Mouse (Mus musculus): ENCODE data around the gene Rpl35. TPM values are rescaled to one million over a fixed set of nuclear protein-coding genes. Genes with fewer than 3 reads are reported as not detected.

The Rpl35 gene
- polyA plus RNA-seq, 1 experiment from 2014 or later: 1,048 TPM

- H3K4me3 ChIP-seq (replicated peaks): no peak overlapping the region
- H3K4me1 ChIP-seq: no peaks in the 10 kb centered on the region; the same call in 1 of the 2 replicates
- no peaks in the 10 kb centered on the region for H3K27me3 ChIP-seq
- no peak overlapping the region for H3K9ac ChIP-seq
- no peak overlapping the region for H3K27ac ChIP-seq
- ATAC-seq (ENCODE audit: low FRiP score): no peak
- WGBS: 86% methylated on average over 5 of the region's 5 CpGs
- no peaks in the 10 kb centered on the region for H3K9me3 ChIP-seq
- no peaks in the 10 kb centered on the region for H3K36me3 ChIP-seq (replicated peaks)
- H3K4me2 ChIP-seq: no peak overlapping the region
Observed at GRCm38 (mm10) chr2:38970057-38970456, 35.4 kb downstream of the Rpl35 start.

GRCm38 (mm10) chr2:38969650-38970049, 35.8 kb downstream of the Rpl35 start:
- H3K4me2 ChIP-seq: no peak overlapping the region
- H3K36me3 ChIP-seq (replicated peaks): no peaks in the 10 kb centered on the region
- ATAC-seq (ENCODE audit: low FRiP score): no peak
- H3K27ac ChIP-seq: no peak overlapping the region
- no peak overlapping the region for H3K4me3 ChIP-seq (replicated peaks)
- no peak overlapping the region for H3K9ac ChIP-seq
- no peaks in the 10 kb centered on the region for H3K27me3 ChIP-seq
- no peaks in the 10 kb centered on the region for H3K9me3 ChIP-seq
- 92% methylated on average over 2 of the region's 2 CpGs for WGBS
- no peaks in the 10 kb centered on the region; the same call in 1 of the 2 replicates for H3K4me1 ChIP-seq

GRCm38 (mm10) chr2:38964198-38964597, 41.2 kb downstream of the Rpl35 start:
- Histone ChIP-seq H3K9me3 (no peaks in the 10 kb centered on the region), H3K36me3 (replicated peaks) (no peaks in the 10 kb centered on the region), H3K27me3 (no peaks in the 10 kb centered on the region), H3K4me2 (no peak overlapping the region), H3K4me1 (no peaks in the 10 kb centered on the region), H3K4me3 (replicated peaks) (no peak overlapping the region), H3K9ac (no peak overlapping the region), H3K27ac (no peak overlapping the region)
- no peak for ATAC-seq (ENCODE audit: low FRiP score)
- WGBS: 57% methylated on average over 4 of the region's 4 CpGs

GRCm38 (mm10) chr2:38957671-38958223, 47.7 kb downstream of the Rpl35 start:
- Histone ChIP-seq H3K4me2 (no peak overlapping the region), H3K27me3 (no peaks in the 10 kb centered on the region)

GRCm38 (mm10) chr2:38956062-38956461, 49.4 kb downstream of the Rpl35 start:
- WGBS: 79% methylated on average over 2 of the region's 2 CpGs
- Histone ChIP-seq H3K9me3 (no peaks in the 10 kb centered on the region), H3K4me1 (no peaks in the 10 kb centered on the region), H3K9ac (no peak overlapping the region), H3K36me3 (replicated peaks) (no peaks in the 10 kb centered on the region), H3K4me3 (replicated peaks) (no peak overlapping the region), H3K27me3 (no peaks in the 10 kb centered on the region), H3K27ac (no peak overlapping the region), H3K4me2 (no peak overlapping the region)
- ATAC-seq (ENCODE audit: low FRiP score): no peak

More at GRCm38 (mm10) chr2:38957671-38958223, 47.7 kb downstream of the Rpl35 start:
- 81% methylated on average over 5 of the region's 5 CpGs for WGBS
- ATAC-seq (ENCODE audit: low FRiP score): no peak
- Histone ChIP-seq H3K27ac (no peak overlapping the region), H3K4me1 (no peaks in the 10 kb centered on the region), H3K9ac (no peak overlapping the region), H3K36me3 (replicated peaks) (no peaks in the 10 kb centered on the region), H3K4me3 (replicated peaks) (no peak overlapping the region), H3K9me3 (no peaks in the 10 kb centered on the region)

- Histone ChIP-seq H3K4me3 (replicated peaks) (no peak overlapping the region), H3K9me3 (no peaks in the 10 kb centered on the region), H3K36me3 (replicated peaks) (no peaks in the 10 kb centered on the region), H3K4me1 (no peaks in the 10 kb centered on the region), H3K4me2 (no peak overlapping the region), H3K27ac (no peak overlapping the region), H3K27me3 (no peaks in the 10 kb centered on the region), H3K9ac (no peak overlapping the region)
- no peak for ATAC-seq (ENCODE audit: low FRiP score)
- whole genome bisulfite sequencing: 82% methylated on average over 5 of the region's 5 CpGs
Observed at GRCm38 (mm10) chr2:38953152-38953883, 52.1 kb downstream of the Rpl35 start.

Other genes with a start within 250 kb of the Rpl35 start
- 1.7 and 2.7 TPM in 2 replicates for gene Nr6a1, start 77.9 kb downstream of the Rpl35 start, polyA plus RNA-seq (2016; fragmentation: Nextera tagmentation; extraction: Ambion mirVana)
- 2.1 and 2.4 TPM in 2 replicates for gene Olfml2a, start 73.6 kb downstream of the Rpl35 start, polyA plus RNA-seq (2016; fragmentation: Nextera tagmentation; extraction: Ambion mirVana)
- 1.5 and 1.7 TPM in 2 replicates for gene Wdr38, start 8.1 kb downstream of the Rpl35 start, polyA plus RNA-seq (2016; fragmentation: Nextera tagmentation; extraction: Ambion mirVana)
- 137 and 143 TPM in 2 replicates for gene Arpc5l, start 276 bp downstream of the Rpl35 start, polyA plus RNA-seq (2016; fragmentation: Nextera tagmentation; extraction: Ambion mirVana)
- 37.9 and 40.8 TPM in 2 replicates for gene Golga1, start 59.9 kb upstream of the Rpl35 start, polyA plus RNA-seq (2016; fragmentation: Nextera tagmentation; extraction: Ambion mirVana)
- gene Scai, start 185.1 kb upstream of the Rpl35 start, polyA plus RNA-seq (2016; fragmentation: Nextera tagmentation; extraction: Ambion mirVana): 14.3 and 18.1 TPM in 2 replicates
- gene Ppp6c, start 220.8 kb upstream of the Rpl35 start, polyA plus RNA-seq (2016; fragmentation: Nextera tagmentation; extraction: Ambion mirVana): 81.5 and 85.5 TPM in 2 replicates